Mouse (Mus musculus): ENCODE results near the gene Rapgef3. TPM values are rescaled to one million over a fixed set of nuclear protein-coding genes. Genes with fewer than 3 reads are reported as not detected.

Rapgef3 gene
- 7.3 and 9.6 TPM in 2 replicates for polyA plus RNA-seq (2014; fragmentation: Nextera tagmentation; extraction: Ambion mirVana)

DNA sequence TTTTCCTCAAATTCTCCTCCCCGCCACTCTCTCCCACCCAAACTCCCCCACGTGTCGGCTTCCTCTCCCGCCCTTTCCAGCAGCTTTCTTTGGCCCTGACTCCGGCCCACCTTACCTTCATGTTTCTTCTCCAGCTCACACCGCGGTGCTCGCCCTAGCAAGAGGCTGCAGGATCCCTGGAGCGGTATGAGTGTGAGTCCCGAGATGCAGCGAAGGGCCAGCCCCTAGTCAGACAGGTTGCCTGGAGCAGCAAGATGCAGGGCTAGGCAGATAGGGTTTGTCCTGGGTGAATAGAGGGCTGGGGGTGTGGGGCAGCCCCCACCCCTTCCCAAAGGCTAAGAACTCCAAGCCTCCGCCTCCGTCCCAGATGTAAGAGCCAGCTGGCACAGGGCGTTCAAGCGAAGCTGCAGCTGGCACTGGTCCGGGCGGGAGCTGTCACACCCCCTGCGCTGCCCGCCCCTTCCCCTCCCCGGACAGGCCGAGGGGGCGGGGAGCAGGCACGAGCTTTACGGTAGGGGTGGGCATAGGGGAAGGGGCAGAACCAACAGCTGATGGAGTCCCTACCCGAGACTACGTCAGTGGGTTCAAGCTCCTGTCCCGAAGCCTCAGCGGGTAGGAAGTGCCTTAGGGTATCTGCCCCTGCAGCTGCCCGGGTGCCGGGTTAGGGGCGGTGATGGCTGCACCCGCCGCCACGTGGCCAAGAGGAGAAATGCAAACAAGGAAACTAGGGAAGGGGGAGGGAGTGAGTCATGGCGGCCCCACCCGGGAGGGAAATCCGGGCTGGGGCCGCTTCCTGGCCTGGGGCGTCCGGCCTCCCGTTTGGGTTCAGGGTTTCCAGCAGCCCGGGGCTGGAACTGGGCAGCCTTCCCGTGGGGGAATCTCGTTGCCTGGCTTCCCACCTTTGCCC, at the start of gene Rapgef3:
Rapgef3 (minus strand) TSS at position 693 of the 907 bp plus-strand sequence.
- ATAC-seq (ENCODE audit: low FRiP score), result peak; percentile 76

DNA sequence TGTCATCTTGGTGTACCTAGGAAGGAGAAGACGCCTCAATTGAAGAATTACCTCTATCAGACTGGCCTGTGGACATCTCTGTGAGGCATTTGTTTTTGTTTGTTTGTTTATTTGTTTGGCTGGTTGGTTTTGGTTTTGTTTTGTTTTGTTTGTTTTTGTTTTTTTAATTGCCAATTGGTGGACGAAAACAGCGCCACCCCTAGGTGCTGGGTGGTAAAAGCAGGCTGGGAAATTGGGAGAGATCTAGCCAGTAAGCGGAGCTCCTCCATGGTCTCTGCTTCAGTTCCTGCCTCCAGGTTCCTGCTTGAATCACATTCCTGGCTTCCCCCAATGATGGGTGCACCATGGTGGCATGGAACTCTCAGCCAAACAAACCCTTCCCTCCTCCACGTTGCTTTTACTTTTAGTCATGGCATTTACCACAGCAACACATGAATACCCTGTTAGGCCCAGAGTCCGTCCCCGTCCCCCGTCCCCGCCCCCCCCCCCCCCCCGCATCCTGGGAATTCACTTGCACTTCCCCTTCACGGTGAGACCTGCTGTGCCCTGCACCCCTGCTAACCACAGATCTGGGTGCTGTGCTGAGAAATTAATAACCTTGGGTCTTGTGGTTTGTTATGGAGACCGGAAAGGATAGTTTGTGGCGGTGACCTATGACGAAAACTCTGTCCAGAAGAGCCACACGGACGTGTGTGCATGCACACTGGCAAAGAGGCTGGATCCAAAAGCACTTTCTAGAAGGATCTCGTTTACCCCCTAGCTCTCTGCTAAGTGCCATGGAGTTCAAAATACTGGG, 48.6 kb upstream of the Rapgef3 start:
- H3K27ac ChIP-seq, result no peak overlapping the region
- no peak for DNase-seq (ENCODE audit: low spot score)
- H3K4me2 ChIP-seq (replicated peaks), result no peak overlapping the region
- no peaks in the 10 kb centered on the region for H3K36me3 ChIP-seq (replicated peaks; ENCODE audit: control insufficient read depth, insufficient read depth)
- 91% methylated on average over 17 of the region's 17 CpGs for WGBS
- H3K9me3 ChIP-seq (ENCODE audit: control insufficient read depth, low read length), result no peaks in the 10 kb centered on the region
- ATAC-seq (ENCODE audit: low FRiP score), result no peak
- no peaks in the 10 kb centered on the region for H3K27me3 ChIP-seq (ENCODE audit: control insufficient read depth, insufficient read depth, low read length)
- no peak overlapping the region for H3K4me3 ChIP-seq (replicated peaks; ENCODE audit: low read length)
- no peak overlapping the region for H3K9ac ChIP-seq
- H3K4me1 ChIP-seq (replicated peaks; ENCODE audit: control insufficient read depth, insufficient read depth, low read length), result peaks cover 31% of the 10 kb centered on the region

More for the DNA sequence above, at the start of gene Rapgef3:
- H3K4me2 ChIP-seq (replicated peaks), result peak within 1 kb of the TSS; percentile 83
- no peaks in the 10 kb centered on the region for H3K36me3 ChIP-seq (replicated peaks; ENCODE audit: control insufficient read depth, insufficient read depth)
- peak; percentile 58 for DNase-seq (ENCODE audit: low spot score)
- peak within 1 kb of the TSS; percentile 35 for H3K4me3 ChIP-seq (replicated peaks; ENCODE audit: low read length)
- H3K9ac ChIP-seq, result peak within 1 kb of the TSS; percentile 52
- no peaks in the 10 kb centered on the region for H3K9me3 ChIP-seq (ENCODE audit: control insufficient read depth, low read length)
- H3K27me3 ChIP-seq (ENCODE audit: control insufficient read depth, insufficient read depth, low read length), result peaks cover 24% of the 10 kb centered on the region
- H3K27ac ChIP-seq, result peak within 1 kb of the TSS; percentile 65
- WGBS, result under 1% methylated on average over 43 of the region's 44 CpGs
- H3K4me1 ChIP-seq (replicated peaks; ENCODE audit: control insufficient read depth, insufficient read depth, low read length), result peaks cover 22% of the 10 kb centered on the region

DNA sequence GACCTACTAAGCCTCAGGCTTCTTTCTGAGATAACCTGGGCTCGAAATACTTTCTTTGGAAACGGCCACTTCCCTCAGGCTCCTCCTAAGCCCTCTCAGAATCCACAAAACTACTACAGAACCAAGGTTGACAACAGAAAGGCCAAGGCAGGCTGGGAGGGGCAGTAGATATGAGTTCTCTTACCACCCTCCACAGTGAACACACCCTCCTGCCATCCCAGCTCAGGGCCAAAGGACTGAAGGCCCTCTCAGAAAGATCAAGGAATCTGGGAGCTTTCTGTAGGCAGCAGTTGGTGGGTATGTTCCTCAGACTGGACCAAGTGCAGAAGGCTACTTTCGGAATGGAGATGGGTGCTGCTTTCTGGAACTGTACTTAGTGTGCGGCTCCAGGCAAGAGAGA, 47.5 kb upstream of the Rapgef3 start:
- no peaks in the 10 kb centered on the region for H3K27me3 ChIP-seq (ENCODE audit: control insufficient read depth, insufficient read depth, low read length)
- H3K4me1 ChIP-seq (replicated peaks; ENCODE audit: control insufficient read depth, insufficient read depth, low read length), result peaks cover 31% of the 10 kb centered on the region
- DNase-seq (ENCODE audit: low spot score), result no peak
- peaks cover 5% of the 10 kb centered on the region for H3K36me3 ChIP-seq (replicated peaks; ENCODE audit: control insufficient read depth, insufficient read depth)
- ATAC-seq (ENCODE audit: low FRiP score), result no peak
- H3K4me3 ChIP-seq (replicated peaks; ENCODE audit: low read length), result no peak overlapping the region
- 97% methylated on average over 4 of the region's 4 CpGs for WGBS
- H3K27ac ChIP-seq, result no peak overlapping the region
- H3K4me2 ChIP-seq (replicated peaks), result no peak overlapping the region
- H3K9me3 ChIP-seq (ENCODE audit: control insufficient read depth, low read length), result no peaks in the 10 kb centered on the region
- no peak overlapping the region for H3K9ac ChIP-seq

DNA sequence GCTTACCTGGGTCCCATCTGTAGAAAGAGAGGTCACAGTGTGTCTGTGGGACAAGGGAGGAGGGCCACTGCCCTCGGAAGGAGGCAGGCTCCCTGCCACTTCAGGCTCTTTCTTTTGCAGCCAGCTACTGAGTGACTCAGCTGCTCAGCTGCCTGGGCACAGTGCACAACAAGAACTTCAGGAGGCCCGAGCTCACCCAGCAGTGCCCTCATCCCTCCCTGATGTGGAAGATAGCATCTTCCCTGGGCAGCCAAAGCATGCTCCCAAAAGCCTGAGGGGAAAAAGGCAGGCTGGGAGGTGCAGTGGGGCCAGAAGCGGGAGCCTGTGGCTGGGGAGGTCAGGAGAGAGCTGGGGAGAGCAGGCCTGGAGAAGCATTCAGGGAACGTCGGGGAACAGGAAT, 46.9 kb upstream of the Rapgef3 start:
- no peak overlapping the region for H3K4me2 ChIP-seq (replicated peaks)
- H3K36me3 ChIP-seq (replicated peaks; ENCODE audit: control insufficient read depth, insufficient read depth), result peaks cover 10% of the 10 kb centered on the region
- H3K27me3 ChIP-seq (ENCODE audit: control insufficient read depth, insufficient read depth, low read length), result no peaks in the 10 kb centered on the region
- DNase-seq (ENCODE audit: low spot score) (no peak), ATAC-seq (ENCODE audit: low FRiP score) (no peak)
- no peak overlapping the region for H3K27ac ChIP-seq
- 53% methylated on average over 5 of the region's 5 CpGs for WGBS
- peaks cover 31% of the 10 kb centered on the region for H3K4me1 ChIP-seq (replicated peaks; ENCODE audit: control insufficient read depth, insufficient read depth, low read length)
- no peaks in the 10 kb centered on the region for H3K9me3 ChIP-seq (ENCODE audit: control insufficient read depth, low read length)
- no peak overlapping the region for H3K4me3 ChIP-seq (replicated peaks; ENCODE audit: low read length)
- H3K9ac ChIP-seq, result no peak overlapping the region

DNA sequence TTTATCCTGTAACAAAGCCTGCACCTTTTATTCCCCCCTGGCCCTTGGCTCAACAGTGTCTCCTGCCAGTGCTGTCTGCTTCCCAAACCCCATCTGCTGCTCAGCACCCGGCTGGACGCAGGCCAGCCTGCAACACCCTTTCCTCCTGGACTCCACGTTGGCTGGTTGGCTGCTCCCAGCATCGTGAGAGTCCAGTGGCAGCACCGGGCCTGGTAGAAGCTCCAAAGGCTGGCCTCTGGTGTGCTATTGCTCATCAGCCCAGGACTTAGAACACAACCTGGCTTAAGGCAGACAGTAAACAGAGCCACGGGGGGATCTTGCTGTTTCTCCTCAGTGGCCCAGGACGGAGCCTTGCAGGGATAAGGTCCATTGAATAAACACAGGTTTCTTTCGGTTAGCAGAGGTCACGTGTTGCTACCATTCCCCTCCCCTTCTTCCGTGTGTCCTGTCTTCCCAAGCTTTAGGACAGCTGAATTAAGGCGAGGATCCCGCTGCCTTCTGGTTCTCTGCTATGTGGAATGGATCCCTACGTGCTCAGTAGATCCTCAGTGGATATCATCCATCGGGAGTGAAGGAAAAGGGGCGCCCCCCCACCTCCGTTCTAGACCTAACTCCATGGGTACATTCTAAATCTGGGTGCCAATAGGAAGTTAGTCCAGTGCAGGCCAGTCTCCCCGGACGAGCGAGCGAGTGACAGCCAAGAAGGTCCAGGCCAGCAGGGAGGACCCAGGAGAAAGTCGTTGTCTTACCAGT, 45.9 kb upstream of the Rapgef3 start:
- no peak for ATAC-seq (ENCODE audit: low FRiP score)

DNA sequence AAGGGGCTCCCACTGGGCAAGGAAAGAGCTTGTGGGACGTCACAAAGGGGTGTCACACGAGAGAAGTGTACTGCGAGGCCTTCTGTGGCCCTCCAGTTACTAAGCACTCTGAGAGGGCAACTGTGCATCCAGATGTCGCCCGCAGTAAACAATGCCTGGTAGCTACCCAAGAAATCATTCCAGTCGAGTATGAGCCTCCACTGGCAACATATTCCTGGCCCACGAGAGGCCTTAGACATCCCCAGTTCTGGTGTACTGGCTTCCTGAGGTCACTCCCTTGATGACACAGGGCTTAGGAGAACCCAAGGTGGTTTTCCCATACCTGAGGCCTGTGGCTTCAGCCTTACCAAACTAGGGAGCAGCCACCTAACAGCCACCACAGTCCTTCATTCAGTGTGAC, 45.1 kb upstream of the Rapgef3 start:
- H3K9ac ChIP-seq, result peak overlapping the region; percentile 5; the same call in 1 of the 2 replicates
- ATAC-seq (ENCODE audit: low FRiP score) (no peak), DNase-seq (ENCODE audit: low spot score) (no peak)
- peaks cover 31% of the 10 kb centered on the region for H3K4me1 ChIP-seq (replicated peaks; ENCODE audit: control insufficient read depth, insufficient read depth, low read length)
- H3K27me3 ChIP-seq (ENCODE audit: control insufficient read depth, insufficient read depth, low read length), result no peaks in the 10 kb centered on the region
- peak overlapping the region; percentile 75 for H3K27ac ChIP-seq
- no peak overlapping the region for H3K4me3 ChIP-seq (replicated peaks; ENCODE audit: low read length)
- H3K9me3 ChIP-seq (ENCODE audit: control insufficient read depth, low read length), result no peaks in the 10 kb centered on the region
- H3K36me3 ChIP-seq (replicated peaks; ENCODE audit: control insufficient read depth, insufficient read depth), result peaks cover 26% of the 10 kb centered on the region
- no peak overlapping the region for H3K4me2 ChIP-seq (replicated peaks)
- WGBS, result 58% methylated on average over 7 of the region's 7 CpGs

More for the DNA sequence above, 45.9 kb upstream of the Rapgef3 start:
- peak overlapping the region; percentile 75; the same call in 1 of the 2 replicates for H3K27ac ChIP-seq
- H3K4me1 ChIP-seq (replicated peaks; ENCODE audit: control insufficient read depth, insufficient read depth, low read length), result peaks cover 31% of the 10 kb centered on the region
- H3K4me2 ChIP-seq (replicated peaks), result no peak overlapping the region
- peaks cover 19% of the 10 kb centered on the region for H3K36me3 ChIP-seq (replicated peaks; ENCODE audit: control insufficient read depth, insufficient read depth)
- H3K9ac ChIP-seq, result peak overlapping the region; percentile 5; the same call in 1 of the 2 replicates
- H3K27me3 ChIP-seq (ENCODE audit: control insufficient read depth, insufficient read depth, low read length), result no peaks in the 10 kb centered on the region
- DNase-seq (ENCODE audit: low spot score), result no peak
- 52% methylated on average over 21 of the region's 21 CpGs for WGBS
- H3K9me3 ChIP-seq (ENCODE audit: control insufficient read depth, low read length), result no peaks in the 10 kb centered on the region
- no peak overlapping the region for H3K4me3 ChIP-seq (replicated peaks; ENCODE audit: low read length)

DNA sequence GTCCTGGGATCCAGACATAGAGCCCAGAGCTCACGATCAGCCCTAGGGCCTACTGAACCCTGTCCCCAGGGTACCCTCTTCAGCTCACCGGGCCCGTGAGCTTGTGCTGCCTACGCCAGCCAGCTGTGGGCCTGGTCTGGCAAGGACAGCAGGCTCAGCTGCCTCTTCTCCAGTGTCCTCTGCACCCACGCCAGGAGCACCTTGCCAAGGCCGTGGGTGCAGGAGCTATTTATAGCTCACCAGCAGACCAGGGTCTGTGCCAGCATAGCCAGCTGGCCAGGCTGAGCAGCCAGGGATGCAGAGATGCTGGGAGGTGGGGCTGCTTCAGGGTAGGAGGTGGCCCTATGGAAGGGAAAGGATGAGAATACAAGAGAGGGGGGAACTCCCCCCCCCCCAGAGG, 44.4 kb upstream of the Rapgef3 start:
- Histone ChIP-seq H3K9me3 (ENCODE audit: control insufficient read depth, low read length) (no peaks in the 10 kb centered on the region), H3K9ac (no peak overlapping the region), H3K27ac (peak overlapping the region; percentile 75), H3K4me1 (replicated peaks; ENCODE audit: control insufficient read depth, insufficient read depth, low read length) (peaks cover 31% of the 10 kb centered on the region), H3K36me3 (replicated peaks; ENCODE audit: control insufficient read depth, insufficient read depth) (peaks cover 34% of the 10 kb centered on the region), H3K4me2 (replicated peaks) (no peak overlapping the region), H3K4me3 (replicated peaks; ENCODE audit: low read length) (no peak overlapping the region), H3K27me3 (ENCODE audit: control insufficient read depth, insufficient read depth, low read length) (no peaks in the 10 kb centered on the region)
- ATAC-seq (ENCODE audit: low FRiP score) (peak; percentile 68), DNase-seq (ENCODE audit: low spot score) (peak; percentile 62)
- WGBS, result 57% methylated on average over 6 of the region's 6 CpGs

DNA sequence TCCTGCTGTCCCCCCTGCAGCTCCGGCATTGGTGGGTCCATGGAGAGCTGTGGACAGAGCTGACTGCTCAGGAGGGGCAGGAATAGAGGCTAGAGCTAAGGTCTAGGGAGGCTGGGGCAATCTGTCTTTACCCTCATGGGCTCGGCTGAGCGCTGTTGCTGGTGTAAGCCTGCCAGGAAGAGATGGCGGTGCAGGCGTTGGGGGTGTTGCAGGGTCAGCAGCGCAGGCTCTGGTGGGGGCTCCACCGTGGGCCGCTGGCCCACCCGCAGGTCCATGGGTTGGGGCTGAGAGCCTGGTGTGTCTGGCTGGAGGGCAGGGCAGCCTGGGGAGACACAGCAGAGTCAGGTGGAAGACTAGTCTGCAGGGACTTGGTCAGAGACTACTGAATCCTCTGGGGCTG, 43.5 kb upstream of the Rapgef3 start:
- ATAC-seq (ENCODE audit: low FRiP score) (no peak), DNase-seq (ENCODE audit: low spot score) (no peak)
- Histone ChIP-seq H3K27me3 (ENCODE audit: control insufficient read depth, insufficient read depth, low read length) (no peaks in the 10 kb centered on the region), H3K4me2 (replicated peaks) (no peak overlapping the region), H3K36me3 (replicated peaks; ENCODE audit: control insufficient read depth, insufficient read depth) (peaks cover 40% of the 10 kb centered on the region), H3K9ac (no peak overlapping the region), H3K4me1 (replicated peaks; ENCODE audit: control insufficient read depth, insufficient read depth, low read length) (peaks cover 31% of the 10 kb centered on the region), H3K27ac (no peak overlapping the region), H3K9me3 (ENCODE audit: control insufficient read depth, low read length) (no peaks in the 10 kb centered on the region), H3K4me3 (replicated peaks; ENCODE audit: low read length) (no peak overlapping the region)
- 83% methylated on average over 9 of the region's 9 CpGs for WGBS

All from hindbrain, embryonic 14.5 days (tissue).